ENCODE assay signal across 8 mouse cellular contexts in genomic region chr14:105177238-105177693, GRCm38 (mm10). TPM values are rescaled to one million over a fixed set of nuclear protein-coding genes. Genes with fewer than 3 reads are reported as not detected.
DNase-seq lines count a peak whose midpoint lies in the region; ATAC-seq and TF ChIP-seq lines count a peak whose summit lies in the region.

TSS of gene Rbm26 (minus strand) at chr14:105177327.

- TF ChIP-seq EP300 in heart, adult 2 months (IDR thresholded peaks at IDR 0.05; ENCODE audit: insufficient read depth, low read depth, low read length): 0 out of 2 replicates have a peak, but pooled peaks have one; percentile 17

- TF ChIP-seq POLR2A in heart, adult 2 months (IDR thresholded peaks at IDR 0.05; ENCODE audit: insufficient read depth, low read depth, low read length): peak; percentile 92

- peaks cover 9% of the 10 kb centered on the region for H3K79me2 ChIP-seq in heart, adult 2 months (replicated peaks; ENCODE audit: control insufficient read depth, insufficient read depth, low read length)

- peaks cover 21% of the 10 kb centered on the region for H3K4me1 ChIP-seq in embryonic facial prominence, embryonic 14.5 days (ENCODE audit: control insufficient read depth, insufficient read depth, low read length)
- peaks cover 10% of the 10 kb centered on the region for H3K4me1 ChIP-seq in heart, adult 2 months (ENCODE audit: control insufficient read depth, insufficient read depth, low read length)
- H3K4me1 ChIP-seq in limb, embryonic 13.5 days: peaks cover 17% of the 10 kb centered on the region
- H3K4me1 ChIP-seq in midbrain, embryonic 16.5 days (ENCODE audit: control insufficient read depth, insufficient read depth, low read length): peaks cover 28% of the 10 kb centered on the region

- peak; percentile 96 for DNase-seq in 3T3-L1 (ENCODE audit: low read depth, low spot score)
- peak; percentile 89 to 92 for DNase-seq in adrenal gland, postnatal 4 days (ENCODE audit: low spot score in 2 of 2)
- peak; percentile 98 for DNase-seq in embryonic facial prominence, embryonic 14.5 days (ENCODE audit: low spot score)
- DNase-seq in heart, adult 2 months: peak; percentile 97 to 99
- peak; percentile 96 to 97 for DNase-seq in kidney, adult 8-10 months
- peak; percentile 96 for DNase-seq in spleen, postnatal 10 days (ENCODE audit: low spot score in 2 of 2)

- peak within 1 kb of the TSS; percentile 97 for H3K9ac ChIP-seq in embryonic facial prominence, embryonic 14.5 days (ENCODE audit: low read depth, low read length)
- peak within 1 kb of the TSS; percentile 80 for H3K9ac ChIP-seq in heart, adult 2 months (ENCODE audit: low read depth, low read length)
- peak within 1 kb of the TSS; percentile 99 for H3K9ac ChIP-seq in limb, embryonic 13.5 days
- peak within 1 kb of the TSS; percentile 96 for H3K9ac ChIP-seq in midbrain, embryonic 16.5 days (ENCODE audit: low read depth, low read length)

- no peaks in the 10 kb centered on the region for H3K27me3 ChIP-seq in embryonic facial prominence, embryonic 14.5 days (replicated peaks; ENCODE audit: control insufficient read depth, insufficient read depth, low read length)
- no peaks in the 10 kb centered on the region for H3K27me3 ChIP-seq in heart, adult 2 months (ENCODE audit: control insufficient read depth, insufficient read depth, low read length)
- H3K27me3 ChIP-seq in limb, embryonic 13.5 days: no peaks in the 10 kb centered on the region
- H3K27me3 ChIP-seq in midbrain, embryonic 16.5 days (ENCODE audit: control insufficient read depth, insufficient read depth, low read depth, low read length): no peaks in the 10 kb centered on the region

- H3K9me3 ChIP-seq in embryonic facial prominence, embryonic 14.5 days (ENCODE audit: control insufficient read depth, low read length): no peaks in the 10 kb centered on the region
- H3K9me3 ChIP-seq in limb, embryonic 13.5 days: no peaks in the 10 kb centered on the region
- H3K9me3 ChIP-seq in midbrain, embryonic 16.5 days (replicated peaks; ENCODE audit: control insufficient read depth, low read length, poor library complexity, severe bottlenecking): no peaks in the 10 kb centered on the region

- peak within 1 kb of the TSS; percentile 96 for H3K27ac ChIP-seq in embryonic facial prominence, embryonic 14.5 days (replicated peaks; ENCODE audit: low read depth, low read length)
- H3K27ac ChIP-seq in heart, adult 2 months: peak within 1 kb of the TSS; percentile 89
- peak within 1 kb of the TSS; percentile 94 for H3K27ac ChIP-seq in limb, embryonic 13.5 days
- H3K27ac ChIP-seq in midbrain, embryonic 16.5 days (ENCODE audit: low read length): peak within 1 kb of the TSS; percentile 96

- ATAC-seq in embryonic facial prominence, embryonic 14.5 days (ENCODE audit: low read depth): peak; percentile 98
- ATAC-seq in limb, embryonic 13.5 days (ENCODE audit: low FRiP score, low read depth): peak; percentile 96
- ATAC-seq in midbrain, embryonic 16.5 days: peak; percentile 99

- 0% methylated on average over 28 of the region's 28 CpGs for WGBS in embryonic facial prominence, embryonic 14.5 days
- WGBS in heart, adult 2 months: 1% methylated on average over 28 of the region's 28 CpGs
- under 1% methylated on average over 28 of the region's 28 CpGs for WGBS in limb, embryonic 13.5 days
- WGBS in midbrain, embryonic 16.5 days: under 1% methylated on average over 28 of the region's 28 CpGs

- H3K36me3 ChIP-seq in embryonic facial prominence, embryonic 14.5 days (ENCODE audit: control insufficient read depth, insufficient read depth, low read length): no peaks in the 10 kb centered on the region
- H3K36me3 ChIP-seq in heart, adult 2 months (ENCODE audit: control insufficient read depth, insufficient read depth, low read length): peaks cover 16% of the 10 kb centered on the region
- H3K36me3 ChIP-seq in limb, embryonic 13.5 days: no peaks in the 10 kb centered on the region
- H3K36me3 ChIP-seq in midbrain, embryonic 16.5 days (ENCODE audit: control insufficient read depth, insufficient read depth, low read length): no peaks in the 10 kb centered on the region

- peak within 1 kb of the TSS; percentile 81 for H3K4me3 ChIP-seq in embryonic facial prominence, embryonic 14.5 days (ENCODE audit: low read depth, low read length)
- H3K4me3 ChIP-seq in heart, adult 2 months: peak within 1 kb of the TSS; percentile 86
- peak within 1 kb of the TSS; percentile 98 for H3K4me3 ChIP-seq in limb, embryonic 13.5 days
- H3K4me3 ChIP-seq in midbrain, embryonic 16.5 days (ENCODE audit: low read depth, low read length): peak within 1 kb of the TSS; percentile 81

- peak within 1 kb of the TSS; percentile 88 for H3K4me2 ChIP-seq in embryonic facial prominence, embryonic 14.5 days (ENCODE audit: low read depth, low read length)
- peak within 1 kb of the TSS; percentile 89 for H3K4me2 ChIP-seq in limb, embryonic 13.5 days (replicated peaks)
- peak within 1 kb of the TSS; percentile 95 for H3K4me2 ChIP-seq in midbrain, embryonic 16.5 days (ENCODE audit: low read length)

- TF ChIP-seq CTCF in heart, adult 2 months (IDR thresholded peaks at IDR 0.05): no peak

- intact Hi-C loops in heart, adult 2 months (cut with DNase I): loop anchor here (2.0 to 5.0 kb wide), 2 partner anchors 82 to 555 kb away; partner anchors contain the start of gene Ndfip2

RNA-seq across cellular contexts. Expression of gene Rbm26, which starts in this region (rescaled TPM):
- 10 to 100 TPM; 65.9 to 67.4 TPM for total RNA-seq in adrenal gland, postnatal 4 days (2021)
- 33.4 and 38.8 TPM in 2 replicates for polyA plus RNA-seq in embryonic facial prominence, embryonic 14.5 days (2014; fragmentation: Nextera tagmentation; extraction: Ambion mirVana)
- total RNA-seq in heart, adult 2 months (2021): 10 to 100 TPM; 18.6 to 19.0 TPM
- polyA plus RNA-seq in heart, adult 2 months (2012; rRNA removed): 6.9 and 9.8 TPM in 2 replicates
- polyA plus RNA-seq in limb, embryonic 13.5 days (2015; fragmentation: Nextera tagmentation; extraction: Ambion mirVana): 46.5 and 48.9 TPM in 2 replicates
- polyA plus RNA-seq in midbrain, embryonic 16.5 days (2015; fragmentation: Nextera tagmentation; extraction: Ambion mirVana): 31.0 and 33.5 TPM in 2 replicates

Comparison
In these comparisons a context has a peak if more than half of its experiments do, and no peak if none do; other contexts are left out.
1. Peak in every context shown above with its lines: DNase-seq, ATAC-seq, H3K4me3 ChIP-seq and H3K27ac ChIP-seq.